Mouse (Mus musculus): Measurements from ENCODE around the gene Cdc20b.

DNA sequence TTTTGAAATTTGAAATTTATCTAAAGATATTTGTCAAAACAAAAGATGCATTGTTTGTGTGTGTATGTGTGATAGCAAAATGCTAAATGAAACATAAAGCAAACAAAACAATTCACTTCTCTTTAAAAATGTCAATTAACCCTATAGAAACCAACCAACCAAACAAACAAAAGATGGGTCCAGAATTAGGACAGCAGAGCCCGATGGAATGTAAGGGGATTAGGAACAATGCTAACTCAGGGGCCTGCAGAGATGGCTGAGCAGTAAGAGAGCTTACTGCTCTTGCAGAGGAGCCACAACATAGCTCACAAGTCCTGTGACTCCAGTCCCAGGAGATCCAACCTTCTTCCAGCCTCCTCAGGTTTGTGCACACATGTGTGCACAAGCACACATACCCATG is 47.2 kb downstream of the Cdc20b start:
- TF ChIP-seq POLR2A (IDR thresholded peaks at IDR 0.05; ENCODE audit: low read depth, low read length) (no peak), CTCF (IDR thresholded peaks at IDR 0.05; ENCODE audit: extremely low read depth, insufficient read length, insufficient replicate concordance, low read depth, low read length) (no peak)
